Mouse (Mus musculus): ENCODE results near the gene Ipp.

GRCm38 (mm10) chr4:116483476-116483875, 23.9 kb upstream of the Ipp start:
- TF ChIP-seq CHD2 (IDR thresholded peaks at IDR 0.05; ENCODE audit: low read depth, low read length) (no peak), ZC3H11A (IDR thresholded peaks at IDR 0.05; ENCODE audit: borderline replicate concordance, low read depth, low read length) (no peak)

Measured in ES-E14 (cell line).